Mouse (Mus musculus): ENCODE data around the gene Chsy1.

The Chsy1 gene

GRCm38 (mm10) chr7:66200791-66201450 is 91.6 kb downstream of the Chsy1 start:
- in situ Hi-C loops (cut with MboI; ENCODE audit: low sequenced_read_pairs), result no loop called here

GRCm38 (mm10) chr7:66201657-66202056 is 92.3 kb downstream of the Chsy1 start:
- in situ Hi-C loops (cut with MboI; ENCODE audit: low sequenced_read_pairs), result no loop called here

GRCm38 (mm10) chr7:66209920-66210319 is 100.6 kb downstream of the Chsy1 start:
- in situ Hi-C loops (cut with MboI; ENCODE audit: low sequenced_read_pairs), result no loop called here

- in situ Hi-C loops (cut with MboI; ENCODE audit: low sequenced_read_pairs), result no loop called here
Observed at GRCm38 (mm10) chr7:66212887-66213286, 103.6 kb downstream of the Chsy1 start.

- in situ Hi-C loops (cut with MboI; ENCODE audit: low sequenced_read_pairs), result no loop called here
Observed at GRCm38 (mm10) chr7:66214477-66214876, 105.2 kb downstream of the Chsy1 start.

GRCm38 (mm10) chr7:66215911-66216310 is 106.6 kb downstream of the Chsy1 start:
- in situ Hi-C loops (cut with MboI; ENCODE audit: low sequenced_read_pairs), result no loop called here

GRCm38 (mm10) chr7:66217011-66217410 is 107.7 kb downstream of the Chsy1 start:
- in situ Hi-C loops (cut with MboI; ENCODE audit: low sequenced_read_pairs), result no loop called here

- in situ Hi-C loops (cut with MboI; ENCODE audit: low sequenced_read_pairs), result no loop called here
Observed at GRCm38 (mm10) chr7:66217531-66218094, 108.3 kb downstream of the Chsy1 start.

GRCm38 (mm10) chr7:66218193-66219014 is 109.1 kb downstream of the Chsy1 start:
- in situ Hi-C loops (cut with MboI; ENCODE audit: low sequenced_read_pairs), result no loop called here

GRCm38 (mm10) chr7:66219028-66219793 is 109.9 kb downstream of the Chsy1 start:
- in situ Hi-C loops (cut with MboI; ENCODE audit: low sequenced_read_pairs), result no loop called here

- in situ Hi-C loops (cut with MboI; ENCODE audit: low sequenced_read_pairs), result no loop called here
Observed at GRCm38 (mm10) chr7:66219794-66220227, 110.5 kb downstream of the Chsy1 start.

GRCm38 (mm10) chr7:66222621-66223091 is 113.3 kb downstream of the Chsy1 start:
- in situ Hi-C loops (cut with MboI; ENCODE audit: low sequenced_read_pairs), result no loop called here
